Mouse (Mus musculus) inflammation-experienced regulatory T-cells, adult 6 months (primary cell): Measurements from ENCODE around the gene Poldip3. TPM values are rescaled to one million over a fixed set of nuclear protein-coding genes. Genes with fewer than 3 reads are reported as not detected.

Experiments
- ATAC-seq: one replicate; pipeline ENCODE4 v1.8.0; 2017
- polyA plus RNA-seq, 3 experiments: library from polyadenylated mRNA; unstranded; fragments of 100-300 nt; shearing (Covaris generic); gene quantifications; one replicate each; pipeline ENCODE4 v1.2.1; 2017

Gene Poldip3
- polyA plus RNA-seq, 3 experiments from 2014 or later: 162 to 203 (median 174) TPM

- no peak for ATAC-seq
Measured at GRCm38 (mm10) chr15:83124625-83125024, 24.6 kb downstream of the Poldip3 start.

DNA sequence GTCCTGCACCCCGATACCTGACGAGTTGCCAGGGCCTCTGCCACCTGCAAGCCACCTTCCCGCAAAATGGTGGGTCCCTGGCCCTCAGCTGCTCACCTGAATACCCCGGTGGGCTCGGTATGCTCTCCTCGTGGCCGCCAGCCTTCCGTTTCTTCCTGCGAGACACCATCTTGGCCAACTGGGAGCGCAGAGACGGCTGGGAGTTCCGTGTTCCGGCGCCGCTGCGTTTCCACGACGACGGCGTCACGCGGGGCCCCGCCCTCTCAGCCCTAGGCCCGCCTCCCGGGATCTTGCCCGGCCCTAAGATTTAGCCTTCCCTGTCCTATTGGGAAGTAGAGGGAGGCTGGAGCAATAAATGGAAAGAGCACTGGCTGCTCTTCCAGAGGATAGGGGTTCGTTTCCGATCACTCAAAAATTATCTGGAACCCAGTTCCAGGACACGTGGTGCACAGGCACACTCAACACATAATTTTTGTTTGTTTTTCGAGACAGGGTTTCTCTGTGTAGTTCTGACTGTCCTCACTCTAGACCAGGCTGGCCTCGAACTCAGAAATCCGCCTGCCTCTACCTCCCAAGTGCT, 26.5 kb downstream of the Poldip3 start, which contains the start of gene Rrp7a:
Gene Rrp7a (minus strand): TSS at position 236 of the 580 bp plus-strand sequence.
- ATAC-seq: peak; percentile 78

GRCm38 (mm10) chr15:83121709-83122565, 27.2 kb downstream of the Poldip3 start:
- ATAC-seq: peak; percentile 80

- no peak for ATAC-seq
Measured at GRCm38 (mm10) chr15:83118360-83118759, 30.8 kb downstream of the Poldip3 start.

GRCm38 (mm10) chr15:83115071-83115470, 34.1 kb downstream of the Poldip3 start:
- ATAC-seq: no peak

GRCm38 (mm10) chr15:83114106-83114505, 35.1 kb downstream of the Poldip3 start:
- no peak for ATAC-seq

GRCm38 (mm10) chr15:83112898-83113297, 36.3 kb downstream of the Poldip3 start:
- ATAC-seq: peak; percentile 56

DNA sequence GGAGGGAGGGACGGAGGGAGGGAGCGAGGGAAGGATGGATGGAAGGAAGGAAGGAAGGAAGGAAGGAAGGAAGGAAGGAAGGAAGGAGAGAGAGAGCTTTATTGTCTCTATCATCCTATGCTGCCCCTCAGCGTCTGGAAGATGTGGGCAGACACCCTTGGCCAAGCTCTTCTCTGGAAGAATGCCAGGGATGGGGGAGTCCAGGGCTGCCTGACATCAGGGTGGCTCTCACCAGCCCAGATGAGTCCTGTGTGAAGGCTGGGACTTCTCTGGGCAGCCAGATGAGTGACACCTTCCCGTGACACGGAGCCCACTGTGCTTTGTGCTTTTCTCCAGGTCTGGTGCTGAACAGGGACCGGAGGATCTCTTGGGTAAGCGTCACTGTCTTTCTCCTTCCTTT, 37.3 kb downstream of the Poldip3 start:
- ATAC-seq: no peak

- ATAC-seq: no peak
Measured at GRCm38 (mm10) chr15:83111290-83111689, 37.9 kb downstream of the Poldip3 start.

DNA sequence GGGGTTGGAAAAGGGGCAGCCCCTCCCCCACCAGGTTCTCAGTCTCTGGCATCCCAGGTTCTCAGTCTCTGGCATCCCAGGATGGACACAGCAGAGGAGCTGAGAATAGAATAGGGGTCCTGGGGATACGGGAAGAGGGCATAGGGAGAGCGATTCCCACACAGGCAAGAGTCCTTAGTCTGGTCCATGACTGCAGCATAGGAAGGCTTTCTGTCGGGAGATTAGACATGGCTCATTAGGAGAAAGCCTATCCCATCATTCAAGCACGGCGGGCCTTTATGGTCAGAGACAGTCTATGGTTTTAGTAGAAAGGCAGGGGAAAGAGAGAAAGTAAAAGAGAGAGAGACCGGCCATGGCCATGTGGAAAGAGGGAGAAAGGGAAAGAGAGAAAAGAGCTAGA, 41.4 kb downstream of the Poldip3 start:
- no peak for ATAC-seq

DNA sequence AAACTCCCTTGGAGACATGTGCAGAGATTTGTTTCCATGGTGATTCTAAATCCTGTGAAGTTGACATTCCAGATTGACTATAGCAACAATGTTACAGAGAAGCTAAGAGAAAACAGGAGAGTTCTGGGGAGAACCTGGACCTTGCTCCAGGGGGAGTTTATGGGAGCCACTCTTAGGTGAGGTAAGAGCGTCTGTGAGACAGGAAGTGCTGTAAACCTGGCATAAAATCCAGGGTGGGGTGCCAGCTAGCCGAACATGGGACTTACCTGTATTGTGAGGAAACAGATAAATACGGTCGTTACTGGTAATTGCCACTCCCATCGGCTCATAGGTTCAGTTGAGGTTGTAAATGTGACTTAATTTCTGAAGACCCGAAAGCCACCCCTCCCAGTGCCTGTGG, 42.8 kb downstream of the Poldip3 start:
- no peak for ATAC-seq

GRCm38 (mm10) chr15:83103111-83103510, 46.1 kb downstream of the Poldip3 start:
- no peak for ATAC-seq

DNA sequence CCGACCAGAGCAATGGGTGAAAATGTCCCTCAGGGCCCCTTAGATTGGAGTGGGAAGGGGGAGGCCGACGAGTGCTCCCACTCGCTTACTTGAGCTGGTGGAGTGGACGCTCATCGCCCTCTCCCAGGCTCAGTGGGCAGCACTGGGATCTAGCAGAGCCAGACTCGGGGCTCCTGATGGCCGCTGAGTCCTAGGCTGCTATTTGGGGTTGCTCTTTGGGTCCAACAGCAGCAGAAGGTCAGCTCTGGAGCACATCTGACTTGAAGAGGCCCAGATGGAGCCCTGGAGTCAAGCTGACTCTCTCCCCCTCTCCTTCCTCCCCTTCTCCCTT, 48.9 kb downstream of the Poldip3 start:
- ATAC-seq: peak; percentile 5

DNA sequence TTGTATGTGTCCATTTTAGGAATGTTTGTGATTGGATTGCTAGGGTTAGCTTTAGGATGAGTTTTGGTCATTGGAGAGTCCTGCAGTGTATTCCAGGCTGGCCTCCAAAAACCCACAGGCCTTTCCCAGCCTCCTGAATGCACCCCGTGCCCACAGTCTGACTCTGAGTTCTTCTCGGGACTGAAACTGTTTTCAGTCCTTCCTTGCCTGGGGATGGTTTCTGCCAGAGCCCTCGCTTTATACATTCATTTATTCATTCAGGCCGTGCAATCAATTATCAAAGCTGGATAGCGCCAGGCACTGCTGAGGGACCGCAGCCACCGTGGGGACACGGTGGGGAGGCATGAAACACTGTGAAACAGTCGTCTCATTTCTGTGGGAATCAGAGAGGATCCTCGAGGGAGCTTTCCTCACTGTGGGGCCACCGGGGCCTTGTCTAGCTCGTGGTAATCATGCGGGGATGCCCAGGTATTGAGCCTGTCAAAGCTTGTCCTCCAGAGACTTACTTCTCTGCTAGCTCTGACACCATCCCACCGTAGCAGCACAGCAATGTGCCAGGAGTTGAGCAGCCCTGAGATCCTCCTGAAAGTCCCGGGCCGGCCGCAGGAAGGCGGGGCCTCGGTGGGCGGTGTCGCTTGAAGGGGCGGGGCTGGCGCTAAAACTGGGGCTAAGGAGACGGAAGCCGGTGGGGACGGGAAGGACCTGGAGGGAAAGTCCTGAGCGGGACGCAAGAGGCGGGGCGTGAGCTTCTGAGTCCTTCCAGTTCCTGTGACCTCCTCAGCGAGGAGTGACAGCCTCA, 49.5 kb downstream of the Poldip3 start:
- ATAC-seq: peak; percentile 96

DNA sequence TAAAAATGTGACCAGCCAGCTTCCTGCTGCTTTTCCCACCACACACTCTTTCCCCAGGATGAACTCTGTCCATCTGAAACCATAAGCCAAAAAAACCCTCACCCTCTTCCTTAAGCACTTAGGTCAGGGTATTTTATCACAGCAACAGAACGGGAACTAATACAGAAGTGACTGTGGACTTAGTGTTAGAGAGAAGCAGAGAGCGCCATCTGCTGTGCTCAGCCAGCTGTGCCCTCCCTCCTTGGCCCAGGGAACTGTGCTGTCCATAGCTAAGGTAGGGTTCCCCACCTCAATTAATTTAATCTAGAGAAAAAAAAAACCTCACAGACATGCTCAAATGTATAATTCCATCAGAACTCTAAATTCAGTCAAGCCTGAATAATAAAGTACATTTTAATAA, 53.2 kb downstream of the Poldip3 start:
- ATAC-seq: no peak

- no peak for ATAC-seq
Measured at GRCm38 (mm10) chr15:83093687-83094086, 55.5 kb downstream of the Poldip3 start.

GRCm38 (mm10) chr15:83090874-83091273, 58.3 kb downstream of the Poldip3 start:
- no peak for ATAC-seq

DNA sequence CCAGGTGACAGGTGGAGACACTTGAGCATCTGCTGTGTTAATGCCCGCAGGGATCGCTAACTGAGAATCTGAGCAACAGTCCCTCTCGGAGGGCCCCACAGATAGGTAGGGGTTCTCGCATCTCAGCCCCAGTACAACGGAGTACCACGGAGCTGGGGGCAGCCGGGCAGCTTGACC, 59.9 kb downstream of the Poldip3 start, which contains the start of gene Serhl:
Gene Serhl (plus strand): TSS at position 78 of the 177 bp plus-strand sequence.
- no peak for ATAC-seq

DNA sequence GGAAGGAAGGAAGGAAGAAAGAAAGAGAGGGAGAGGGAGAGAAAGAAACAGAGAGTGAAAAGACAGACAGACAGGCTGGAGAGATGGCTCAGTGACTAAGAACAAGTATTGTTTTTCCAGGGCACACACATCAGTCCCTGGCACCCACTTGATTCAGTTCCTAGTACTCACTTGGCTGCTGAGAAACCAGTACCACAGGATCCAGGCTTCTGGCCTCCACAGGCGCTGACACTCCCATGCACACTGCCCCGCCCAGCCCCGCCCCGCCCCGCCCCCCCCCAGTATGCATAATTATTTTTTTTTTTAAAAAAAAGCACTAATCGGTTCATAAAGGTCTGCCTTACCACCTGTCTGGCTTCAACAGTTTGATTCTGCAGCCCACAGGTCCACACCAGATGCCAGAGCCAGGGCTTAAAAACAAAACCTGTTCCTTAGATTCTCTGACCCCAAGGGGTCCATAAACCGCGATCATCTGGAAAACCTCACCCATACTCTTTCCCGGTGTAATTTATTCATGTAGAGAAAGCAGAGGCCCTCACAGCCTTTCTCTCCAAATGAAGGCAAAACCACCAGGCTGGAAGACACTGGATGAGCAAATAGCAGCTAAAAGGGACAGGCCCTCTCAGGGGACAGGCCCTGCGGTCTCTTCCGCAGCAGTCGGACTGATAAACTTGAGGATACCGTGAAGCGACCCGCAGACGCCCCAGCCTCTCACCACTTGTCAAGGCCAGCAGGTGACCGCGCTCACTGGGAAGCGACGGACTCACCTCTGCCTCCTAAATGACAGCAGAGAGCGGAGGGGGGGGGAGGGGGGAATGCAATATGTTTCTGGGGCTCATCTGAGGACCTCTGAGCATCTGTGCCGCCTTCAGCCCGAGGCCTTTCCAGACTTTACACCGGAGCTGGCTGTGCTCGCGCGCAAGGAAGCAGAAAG, 60.4 kb downstream of the Poldip3 start:
- ATAC-seq: no peak

- no peak for ATAC-seq
Measured at GRCm38 (mm10) chr15:83086636-83087328, 62.4 kb downstream of the Poldip3 start.

DNA sequence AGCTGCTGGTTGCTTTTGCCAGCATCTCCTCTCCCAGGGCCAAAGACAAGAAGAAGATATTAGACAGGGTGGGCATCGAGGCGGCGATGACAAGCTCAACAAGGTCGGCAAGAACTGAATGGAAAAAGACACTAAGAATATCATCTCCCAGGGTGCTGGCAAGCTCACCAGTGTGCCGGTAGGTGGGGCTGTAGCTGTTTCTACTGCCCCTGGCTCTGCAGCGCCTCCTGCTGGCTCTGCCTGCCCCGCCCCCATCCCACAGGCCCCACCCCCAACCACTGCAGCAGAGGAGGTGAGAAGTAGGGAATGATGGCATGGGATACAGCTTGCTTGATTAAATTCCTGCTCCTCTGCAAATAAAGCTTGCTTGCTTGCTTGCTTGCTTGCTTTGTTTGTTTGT, 63.3 kb downstream of the Poldip3 start:
- no peak for ATAC-seq
